Mouse (Mus musculus) erythroblast, embryonic 14.5 days (primary cell): ENCODE data around the gene Dgkb.

Experiments used
- GATA1 ChIP-seq: IDR thresholded peaks from 2 replicates; pipeline ENCODE4 v1.6.1; 2012; ENCODE audit warnings: low read length, inconsistent platforms, mixed read lengths
- TAL1 ChIP-seq: IDR thresholded peaks from 3 replicates; pipeline ENCODE4 v1.6.1; 2012; ENCODE audit warnings: low read length, inconsistent platforms, mixed read lengths

GRCm38 (mm10) chr12:38468191-38468590, 650.7 kb downstream of the Dgkb start:
- TF ChIP-seq TAL1 (no peak), GATA1 (no peak)
